Mouse (Mus musculus) G1E-ER4 (cell line): Measurements from ENCODE around the gene Slc1a7. TPM values are rescaled to one million over a fixed set of nuclear protein-coding genes. Genes with fewer than 3 reads are reported as not detected.

Experiments
- GATA1 ChIP-seq: IDR thresholded peaks from one replicate; pipeline ENCODE4 v1.8.0; 2012; ENCODE audit warnings: low read length, inconsistent platforms
- polyA plus RNA-seq: library from polyadenylated mRNA; stranded (reverse); fragments of >175 nt; gene quantifications from 2 replicates; pipeline ENCODE4 v1.2.3, GENCODE M21; 2012

Gene Slc1a7
- polyA plus RNA-seq, 1 experiment: not detected

- TF ChIP-seq GATA1: no peak
Measured at GRCm38 (mm10) chr4:107990818-107991217, 22.7 kb downstream of the Slc1a7 start.

DNA sequence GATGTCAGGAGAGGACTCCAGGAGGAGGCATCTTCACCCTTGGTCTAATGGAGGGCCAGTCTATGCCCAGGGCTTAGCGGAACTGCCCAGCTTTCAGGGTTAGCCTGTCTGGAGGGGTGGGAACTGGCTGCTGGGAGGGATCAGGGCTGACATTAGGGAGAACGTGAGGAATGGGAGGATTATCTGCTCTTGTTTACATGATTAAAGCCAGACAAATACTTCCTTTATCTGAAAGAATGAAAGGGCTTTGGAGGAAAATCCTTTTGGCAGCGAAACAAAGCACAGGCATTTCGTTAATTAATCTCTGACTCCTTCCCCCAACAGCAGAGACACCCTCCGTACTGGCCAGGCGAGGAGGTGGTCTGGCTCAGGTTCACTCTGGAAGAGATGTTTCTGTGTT is 23.7 kb downstream of the Slc1a7 start:
- no peak for TF ChIP-seq GATA1

DNA sequence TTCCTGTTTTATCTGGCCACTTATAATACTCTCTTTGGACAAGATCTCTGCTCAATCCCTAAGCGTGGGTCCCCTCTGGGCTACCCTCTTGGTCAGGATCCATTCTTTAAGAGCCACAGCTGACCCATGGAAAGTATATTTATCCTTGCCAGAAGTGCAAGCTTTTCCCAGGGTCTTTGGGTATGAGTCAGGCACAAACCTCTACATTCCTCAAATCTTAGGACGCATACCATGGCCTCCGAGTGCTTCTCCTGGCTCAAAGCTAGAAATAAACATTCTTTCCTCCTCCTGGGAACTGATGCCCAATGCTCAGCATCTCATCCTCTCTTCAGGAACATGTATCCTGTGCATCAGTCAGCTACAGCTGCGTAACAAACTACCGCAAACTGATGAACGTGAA is 26.9 kb downstream of the Slc1a7 start:
- no peak for TF ChIP-seq GATA1

DNA sequence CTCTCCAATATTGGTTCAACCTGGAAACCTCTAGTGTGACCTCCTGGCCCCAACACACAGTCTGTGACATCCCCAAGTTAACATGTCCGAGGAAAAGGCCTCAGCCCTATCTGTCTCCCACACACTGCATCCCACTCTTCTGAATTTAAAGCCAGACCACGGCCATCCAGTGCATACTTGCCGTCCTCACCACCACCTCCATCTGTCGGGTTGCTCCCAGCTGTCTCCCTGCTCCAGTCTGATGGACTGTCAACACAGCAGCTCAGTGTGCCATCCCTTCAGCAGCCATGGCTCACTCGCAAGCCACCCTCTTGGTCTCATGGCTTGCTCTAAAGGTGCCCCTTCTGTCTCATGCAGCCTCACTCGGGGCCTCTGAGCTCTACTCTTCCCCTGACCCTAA is 27.6 kb downstream of the Slc1a7 start:
- TF ChIP-seq GATA1: no peak

GRCm38 (mm10) chr4:107996418-107996986 is 28.4 kb downstream of the Slc1a7 start:
- TF ChIP-seq GATA1: no peak

DNA sequence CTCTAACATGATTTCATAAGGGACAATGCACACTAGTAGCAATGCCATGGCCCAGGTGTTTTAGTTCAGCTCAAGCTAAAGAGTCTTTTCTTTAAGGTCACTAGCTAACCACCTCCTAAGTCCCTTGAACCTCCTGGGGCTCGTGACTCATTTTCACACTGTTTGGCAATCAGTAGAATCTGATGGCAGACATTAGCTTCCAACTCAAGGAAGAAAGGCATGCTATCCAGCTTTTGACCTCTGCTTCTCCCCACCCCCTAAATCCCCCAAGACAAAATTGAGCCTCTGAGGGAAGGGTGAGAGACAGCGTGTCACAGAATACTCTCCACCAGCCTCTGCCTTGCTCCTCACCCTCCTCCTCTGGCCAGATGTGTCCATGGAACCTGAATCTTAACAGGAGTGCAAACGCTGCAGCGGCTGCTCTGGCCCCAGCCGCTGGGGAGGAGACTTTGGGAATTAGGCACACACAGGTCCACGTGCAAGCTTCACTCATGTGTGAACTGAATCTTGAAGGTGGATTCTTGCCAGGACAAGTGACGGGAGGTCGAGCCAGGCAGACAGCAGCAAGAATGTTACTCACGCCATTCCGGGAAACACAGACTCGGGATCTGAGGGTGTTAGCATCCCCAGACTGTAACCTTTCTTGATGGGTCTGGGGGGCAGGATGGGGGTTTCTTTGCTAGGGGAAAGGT is 30.7 kb downstream of the Slc1a7 start:
- no peak for TF ChIP-seq GATA1

DNA sequence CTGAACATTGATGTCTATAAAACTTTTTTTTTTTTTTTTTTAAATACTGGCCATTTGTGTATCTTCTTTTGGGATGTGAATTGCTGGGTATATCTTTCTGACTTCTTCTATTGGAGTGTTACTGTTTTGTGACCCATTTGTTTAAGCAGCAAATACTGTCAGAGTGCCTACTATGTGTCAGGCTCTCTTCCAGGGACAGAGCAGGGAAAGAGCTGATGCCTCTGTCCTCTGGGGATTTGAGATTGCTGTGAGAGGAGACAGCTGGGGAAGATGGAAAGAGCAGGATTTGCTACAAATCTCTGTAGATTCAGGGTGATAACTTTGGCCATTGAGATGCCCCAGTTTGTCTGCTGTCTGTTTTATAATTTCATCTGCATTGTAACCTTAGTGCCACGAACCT is 31.2 kb downstream of the Slc1a7 start:
- no peak for TF ChIP-seq GATA1

- TF ChIP-seq GATA1: no peak
Measured at GRCm38 (mm10) chr4:108005328-108005727, 37.2 kb downstream of the Slc1a7 start.

DNA sequence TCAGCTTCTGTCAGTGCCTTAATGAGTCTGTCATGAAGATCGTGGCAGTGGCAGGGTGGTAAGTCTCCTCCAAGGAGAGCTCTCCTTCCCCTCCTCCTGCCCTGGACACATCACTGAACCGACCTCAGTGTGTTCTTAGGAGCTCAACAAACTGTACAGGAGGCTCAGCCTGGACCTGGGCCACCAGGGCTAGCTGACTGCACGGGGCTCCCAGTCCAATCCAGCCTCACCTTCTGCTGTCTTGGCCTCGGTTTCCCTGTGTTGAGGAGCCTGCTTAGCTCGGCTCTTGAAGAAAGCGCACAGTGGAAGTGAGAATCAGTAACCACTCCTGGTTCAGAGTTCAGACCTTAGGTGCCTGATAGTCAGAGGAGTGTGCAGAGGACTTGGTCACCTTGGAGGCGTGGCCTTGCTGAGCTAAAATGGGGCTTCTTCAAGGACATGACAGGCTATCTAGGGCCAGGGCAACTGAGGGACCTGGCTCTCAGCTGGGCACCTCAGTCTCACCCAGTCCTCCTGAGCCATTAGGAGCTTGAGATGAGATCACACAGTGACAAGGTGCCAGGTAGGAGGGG is 39.5 kb downstream of the Slc1a7 start:
- TF ChIP-seq GATA1: no peak

GRCm38 (mm10) chr4:108008541-108008940 is 40.4 kb downstream of the Slc1a7 start:
- no peak for TF ChIP-seq GATA1

GRCm38 (mm10) chr4:108014466-108014865 is 46.3 kb downstream of the Slc1a7 start:
- TF ChIP-seq GATA1: no peak

DNA sequence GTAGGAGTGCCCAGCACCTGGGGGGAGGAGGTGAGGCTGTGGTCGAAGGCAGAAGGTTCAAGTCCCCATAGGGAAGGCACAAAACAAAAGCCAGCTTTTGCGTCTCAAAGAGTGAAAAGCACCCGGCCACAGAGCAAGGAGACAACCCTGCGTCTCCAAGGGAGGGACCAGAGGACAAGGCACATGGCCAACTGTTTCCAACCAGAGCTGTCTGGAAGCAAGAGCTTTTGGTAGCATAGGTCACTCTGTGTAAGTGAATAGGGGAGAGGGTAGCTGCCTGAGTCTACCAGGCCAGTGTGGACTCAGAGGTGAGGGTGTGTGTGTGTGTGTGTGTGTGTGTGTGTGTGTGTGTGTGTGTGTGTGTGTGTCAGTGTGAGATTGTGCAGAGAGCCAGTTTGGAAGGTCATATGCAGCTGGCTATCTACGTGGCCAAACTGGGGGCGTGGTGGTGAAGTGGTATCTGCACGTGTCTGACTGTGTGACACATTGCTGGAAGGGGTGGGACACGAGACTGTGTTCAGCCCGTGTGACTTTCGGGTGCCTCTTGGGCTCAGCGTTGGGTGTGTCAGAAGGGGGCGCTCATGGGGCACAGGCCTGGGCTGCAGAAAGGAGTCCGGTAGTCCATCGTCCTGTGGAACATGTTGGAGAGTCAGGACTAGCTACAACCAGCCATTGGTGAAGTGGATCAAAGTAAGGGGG is 47.1 kb downstream of the Slc1a7 start:
- no peak for TF ChIP-seq GATA1

- TF ChIP-seq GATA1: no peak
Measured at GRCm38 (mm10) chr4:108016321-108016720, 48.2 kb downstream of the Slc1a7 start.

DNA sequence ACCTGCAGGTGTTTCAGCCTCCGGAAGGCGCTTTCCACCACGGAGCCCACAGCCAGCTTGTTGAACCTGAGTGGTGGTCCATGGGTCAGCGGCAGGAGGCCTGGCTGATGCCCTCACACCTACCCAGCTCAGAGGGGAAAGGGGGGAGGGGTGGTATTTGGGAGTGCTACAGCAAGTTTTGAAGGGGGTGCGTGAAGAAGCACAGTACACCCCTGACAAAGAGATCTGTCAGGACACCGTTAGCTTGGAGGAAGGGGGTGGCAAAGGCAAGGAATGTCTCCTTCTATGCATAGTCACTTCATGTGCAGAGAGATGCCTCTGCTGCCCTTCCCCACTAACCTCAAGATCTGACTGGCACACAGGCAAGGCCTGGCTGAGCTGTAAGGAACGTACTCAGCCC is 49.7 kb downstream of the Slc1a7 start:
- TF ChIP-seq GATA1: no peak

DNA sequence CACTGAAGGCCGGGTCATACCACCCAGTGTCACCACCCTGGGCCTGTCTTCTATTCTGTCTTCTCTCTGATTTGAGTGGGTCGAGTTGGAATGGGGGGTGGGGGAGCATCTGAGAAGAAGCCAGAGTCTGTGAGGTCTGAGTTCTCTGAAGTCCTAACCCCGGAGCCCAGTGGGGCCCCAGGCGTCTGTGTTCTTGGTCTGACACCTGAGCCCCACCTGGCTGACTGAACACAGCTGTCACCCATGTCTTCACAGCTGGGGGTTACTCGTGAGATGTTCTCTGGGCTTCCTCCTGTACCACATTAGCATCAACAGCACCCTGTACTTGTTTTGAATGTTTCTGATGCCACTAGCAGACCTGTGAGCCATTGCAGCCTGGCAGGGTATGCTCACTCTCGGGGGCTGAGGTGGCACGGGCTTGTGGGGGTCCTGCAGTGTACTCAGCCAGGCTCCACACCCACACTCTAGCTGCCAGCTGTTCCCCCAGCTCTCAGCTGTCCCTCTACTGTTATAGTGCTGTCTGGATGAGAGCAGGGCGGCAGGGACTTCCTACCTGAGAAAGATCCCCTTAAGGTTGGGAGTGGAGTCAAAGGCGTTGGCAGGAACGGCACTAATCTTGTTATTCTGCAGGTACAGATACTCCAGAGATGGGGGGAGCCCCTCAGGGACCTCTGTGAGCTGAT is 50.2 kb downstream of the Slc1a7 start:
- no peak for TF ChIP-seq GATA1

DNA sequence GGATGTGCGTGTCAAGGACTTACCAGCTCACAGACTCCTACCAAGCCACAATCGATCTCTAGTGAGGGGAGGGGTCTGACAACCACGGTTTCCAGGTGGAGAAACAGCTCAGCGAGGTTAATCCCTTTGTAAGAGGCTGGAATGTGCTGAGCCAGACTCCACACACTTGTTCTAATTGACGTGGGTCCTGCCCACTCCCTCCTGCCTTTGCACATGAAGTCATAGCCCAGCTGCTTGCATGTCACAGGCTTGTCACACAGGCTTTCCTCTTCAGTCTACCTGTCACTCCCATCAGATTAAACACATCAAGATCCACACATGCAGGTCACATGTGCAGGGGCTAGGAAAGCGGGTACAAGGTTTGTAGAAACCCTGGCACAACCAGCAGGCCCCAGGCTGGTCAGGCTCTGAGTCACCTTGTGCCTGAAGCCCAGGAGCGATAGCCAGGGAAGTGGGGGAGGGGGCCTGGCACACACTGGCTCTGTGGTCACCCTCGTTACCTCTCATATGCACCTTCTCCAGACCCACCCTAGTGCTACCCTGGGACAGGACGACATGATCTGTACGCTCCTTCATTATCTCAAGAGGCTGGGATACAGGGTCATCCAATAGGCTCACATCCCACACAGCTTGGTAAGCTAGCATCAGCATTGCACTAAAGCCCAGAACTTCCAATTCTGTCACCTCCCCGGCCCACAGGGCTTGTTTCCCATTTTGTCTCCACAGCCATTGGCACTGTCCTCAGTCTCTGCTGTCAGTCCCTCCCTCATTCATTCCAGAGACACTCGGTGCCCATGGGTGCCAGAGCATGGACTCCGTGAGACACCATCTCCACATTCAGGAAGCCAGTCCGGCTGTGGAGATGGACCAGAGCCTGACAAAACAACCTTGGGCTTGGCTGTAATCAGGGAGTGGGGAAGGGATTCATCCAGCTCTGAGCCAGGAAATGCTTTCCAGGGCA is 51.1 kb downstream of the Slc1a7 start:
- no peak for TF ChIP-seq GATA1
